Mouse (Mus musculus) retina, postnatal 7 days (tissue): ENCODE results near the gene Grk5.
"Not testable (repeated sequence)": the region's sequence is repeated elsewhere in the genome, so short reads cannot be mapped to it uniquely, and the experiment has no call there.

Source experiments
- DNase-seq: peaks from one replicate; pipeline ENCODE4 v3.0.0-alpha.2; 2012; ENCODE audit warnings: low read depth, low spot score

Gene Grk5

GRCm38 (mm10) chr19:60910304-60910703, 20.8 kb downstream of the Grk5 start:
- DNase-seq = no peak

- no peak for DNase-seq
Measured at GRCm38 (mm10) chr19:60911653-60912052, 22.1 kb downstream of the Grk5 start.

GRCm38 (mm10) chr19:60915236-60915635, 25.7 kb downstream of the Grk5 start:
- no peak for DNase-seq

- DNase-seq = no peak
Measured at GRCm38 (mm10) chr19:60915862-60916261, 26.3 kb downstream of the Grk5 start.

DNA sequence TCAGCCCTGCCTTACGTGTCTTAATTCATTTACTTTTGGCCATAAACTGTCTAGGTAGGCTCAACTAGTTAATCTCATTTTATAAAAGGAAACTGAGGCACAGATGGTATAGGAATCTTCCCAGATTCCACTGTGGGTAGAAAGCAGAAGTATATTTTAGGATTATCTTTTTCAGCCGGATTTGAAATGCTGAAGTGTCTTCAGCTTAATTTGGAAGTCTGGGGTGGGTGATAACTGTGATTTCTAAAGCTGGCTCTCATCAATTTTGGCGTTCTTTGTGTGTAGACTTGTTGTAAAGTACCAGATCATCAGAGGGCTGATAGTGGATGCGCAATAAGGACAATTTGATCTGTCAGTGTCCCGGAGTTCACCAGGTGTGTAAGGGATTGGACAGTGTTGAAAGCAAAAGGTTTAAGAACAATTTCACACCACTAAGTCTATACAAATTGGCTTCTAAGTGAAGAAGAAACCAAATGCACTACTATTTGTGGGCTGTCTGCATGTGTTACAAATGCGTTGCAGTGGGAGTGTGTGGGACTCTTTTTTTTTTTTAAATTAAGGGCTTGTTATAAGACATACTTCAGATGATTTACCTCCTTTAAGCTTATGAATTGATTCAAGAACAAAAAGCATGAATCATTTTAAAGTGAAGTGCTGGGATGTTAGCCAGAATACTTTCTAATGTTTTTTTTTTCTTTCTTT, 27.5 kb downstream of the Grk5 start:
- no peak for DNase-seq

GRCm38 (mm10) chr19:60924534-60924933, 35.0 kb downstream of the Grk5 start:
- DNase-seq = not testable (repeated sequence)

DNA sequence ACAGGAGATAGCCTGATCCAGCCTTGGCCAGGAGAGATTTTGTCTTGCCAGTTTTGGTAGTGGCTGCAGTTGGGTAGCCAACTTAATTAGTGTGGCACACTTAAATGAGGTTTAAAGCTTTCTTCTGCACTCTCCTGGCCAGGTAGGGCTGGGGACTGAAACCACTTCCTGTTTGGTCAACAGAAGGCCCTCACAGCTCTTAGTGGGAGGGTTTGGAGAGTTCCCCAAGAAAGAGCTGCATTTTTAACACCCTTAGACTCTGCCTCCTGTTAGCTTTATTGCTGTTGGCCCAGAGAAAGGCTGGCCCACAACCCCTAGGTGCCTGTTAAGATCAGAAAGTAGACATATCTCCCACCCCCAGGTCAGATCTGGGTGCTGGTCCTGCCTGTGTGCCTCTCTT, 45.5 kb downstream of the Grk5 start:
- no peak for DNase-seq

DNA sequence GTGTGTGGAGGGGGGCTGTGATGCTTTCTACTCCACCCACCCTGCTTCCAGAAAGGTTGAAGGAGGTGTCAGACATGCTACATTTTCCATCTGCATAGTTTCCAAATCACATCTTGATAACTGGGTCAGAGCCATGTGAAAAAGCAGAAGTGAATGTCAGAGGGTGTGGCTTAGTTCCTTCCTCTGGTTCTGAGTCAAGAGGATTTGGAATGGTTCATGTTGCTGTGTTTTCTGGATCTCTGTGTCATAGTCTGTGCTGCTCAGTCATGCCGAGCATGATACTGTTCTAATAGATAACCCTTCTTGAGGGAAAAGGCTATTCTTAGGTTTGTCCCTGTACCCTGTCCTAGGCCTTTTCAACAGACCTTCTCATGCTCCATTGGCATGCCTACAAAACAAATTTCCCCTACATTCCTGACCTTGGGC, 50.4 kb downstream of the Grk5 start:
- DNase-seq = no peak

DNA sequence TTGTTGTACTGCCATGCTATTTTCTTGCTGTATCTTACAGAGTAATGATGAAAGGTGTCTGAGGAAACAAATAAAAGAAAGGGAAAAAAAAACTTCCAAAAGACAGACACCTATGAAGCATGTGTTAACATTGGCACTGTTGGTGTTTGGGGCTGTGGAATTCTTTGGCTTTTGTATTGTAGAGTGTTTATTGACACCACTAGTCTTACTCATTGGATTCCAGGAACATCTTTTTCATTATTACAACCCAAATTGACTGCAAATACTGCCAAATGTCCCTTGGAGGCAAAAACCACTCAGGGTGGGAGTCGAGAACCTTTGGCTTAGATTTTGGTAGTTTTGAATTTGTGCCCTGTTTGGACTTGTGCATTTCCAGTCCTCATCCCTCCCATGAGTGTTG, 51.3 kb downstream of the Grk5 start:
- DNase-seq = no peak

DNA sequence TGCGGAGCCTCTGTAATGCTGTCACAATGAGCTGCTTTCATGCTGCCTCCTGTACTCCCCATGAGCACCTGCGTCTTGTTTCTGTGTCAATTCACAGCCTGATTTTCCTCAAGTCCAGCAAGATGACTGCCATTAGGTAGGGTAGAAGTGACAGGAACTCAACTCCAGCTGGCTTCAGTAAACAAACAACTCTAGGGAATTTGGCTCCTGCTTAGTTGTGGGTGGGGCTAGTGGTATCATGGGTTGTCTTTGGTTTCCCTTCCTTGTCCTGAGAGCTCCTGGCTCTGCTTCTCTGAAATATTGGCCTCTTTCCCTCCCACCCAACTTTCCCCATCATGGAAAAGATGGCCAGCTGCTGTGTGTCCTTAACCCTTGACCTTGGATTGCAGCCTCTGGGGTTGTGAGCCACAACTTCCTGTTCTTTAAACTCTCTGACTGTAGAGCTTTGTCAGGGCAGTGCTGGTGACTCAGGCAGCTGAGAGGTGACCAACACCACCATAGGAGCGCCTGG, 56.3 kb downstream of the Grk5 start:
- no peak for DNase-seq

- DNase-seq = no peak
Measured at GRCm38 (mm10) chr19:60946656-60947055, 57.1 kb downstream of the Grk5 start.

DNA sequence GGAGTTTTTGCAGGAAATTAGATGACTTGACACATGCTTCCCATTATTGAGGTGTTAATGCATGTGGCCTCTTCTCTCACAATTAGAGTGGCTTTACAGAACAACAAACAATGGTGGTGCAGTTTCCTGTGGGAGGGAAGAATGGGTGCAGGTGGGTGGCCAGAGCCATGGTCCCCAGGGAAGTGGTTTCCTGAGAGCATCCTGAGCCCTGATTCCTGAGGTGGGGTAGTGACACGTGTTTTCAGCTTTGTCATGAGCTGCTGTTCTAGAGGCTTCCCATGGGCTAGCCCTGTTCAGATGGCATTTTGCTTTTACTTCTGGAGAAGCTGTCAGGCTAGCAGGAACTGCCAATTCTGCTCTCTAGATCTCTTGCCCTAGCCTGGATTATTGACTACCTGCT, 59.4 kb downstream of the Grk5 start:
- no peak for DNase-seq

DNA sequence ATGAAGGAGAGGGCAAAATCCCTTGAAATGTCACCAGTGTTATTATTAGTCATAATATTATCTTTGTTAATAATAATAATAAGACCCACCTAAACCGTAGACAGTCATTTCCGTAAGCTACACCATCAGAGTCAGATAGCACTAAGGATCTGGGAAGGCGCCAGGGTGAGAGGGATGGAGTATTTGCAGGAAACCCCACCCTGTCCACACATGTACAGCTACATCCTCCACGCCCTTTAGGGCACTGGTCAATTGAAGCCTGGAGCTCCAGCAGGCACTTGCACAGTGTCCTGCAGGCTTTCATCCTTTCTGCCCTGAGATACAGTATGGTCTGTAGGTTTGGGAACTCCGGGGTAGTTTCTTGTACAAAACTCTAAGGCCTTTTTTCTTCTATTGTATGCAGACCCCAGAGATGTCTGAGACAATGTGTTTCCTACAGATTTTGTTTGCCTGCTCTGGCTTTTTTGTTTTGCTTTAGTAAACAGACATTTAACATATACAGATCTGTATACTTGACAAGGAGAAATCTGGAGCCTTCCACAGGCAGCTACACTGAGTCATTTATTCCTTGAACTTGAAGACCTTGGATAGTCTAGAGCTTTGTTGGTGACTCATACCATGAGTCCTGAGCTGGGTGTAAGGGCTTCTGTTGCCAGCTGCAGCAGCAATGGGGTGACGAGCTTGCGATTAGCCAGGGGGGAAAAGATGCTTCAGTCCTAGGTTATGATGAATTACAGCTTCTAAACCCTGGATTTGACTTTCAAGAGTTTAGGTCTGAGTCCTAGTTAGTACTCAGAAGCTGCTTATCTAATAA, 60.7 kb downstream of the Grk5 start:
- DNase-seq = no peak

GRCm38 (mm10) chr19:60955131-60955530, 65.6 kb downstream of the Grk5 start:
- no peak for DNase-seq

DNA sequence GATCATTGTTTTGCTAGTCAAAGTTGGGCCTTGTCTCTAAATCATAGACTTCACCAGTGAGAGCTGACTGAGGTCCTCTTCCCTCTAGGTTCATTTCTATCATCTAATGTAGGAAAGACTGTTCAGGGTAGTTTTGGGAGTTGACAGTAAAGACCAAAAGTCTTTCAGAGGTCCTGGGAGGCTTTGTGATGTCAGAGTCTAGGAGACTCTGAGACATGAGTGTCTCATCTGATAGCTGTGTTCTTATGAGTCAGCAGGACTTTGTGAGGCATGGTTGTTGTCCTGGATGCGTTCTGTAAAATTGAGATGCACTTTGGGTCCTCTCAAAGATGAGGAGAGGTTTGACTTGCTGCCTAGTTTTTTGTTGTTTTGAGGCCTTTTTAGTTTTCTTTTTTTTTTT, 66.2 kb downstream of the Grk5 start:
- no peak for DNase-seq

- DNase-seq = no peak
Measured at GRCm38 (mm10) chr19:60956198-60956750, 66.7 kb downstream of the Grk5 start.

- DNase-seq = no peak
Measured at GRCm38 (mm10) chr19:60959706-60960230, 70.2 kb downstream of the Grk5 start.

DNA sequence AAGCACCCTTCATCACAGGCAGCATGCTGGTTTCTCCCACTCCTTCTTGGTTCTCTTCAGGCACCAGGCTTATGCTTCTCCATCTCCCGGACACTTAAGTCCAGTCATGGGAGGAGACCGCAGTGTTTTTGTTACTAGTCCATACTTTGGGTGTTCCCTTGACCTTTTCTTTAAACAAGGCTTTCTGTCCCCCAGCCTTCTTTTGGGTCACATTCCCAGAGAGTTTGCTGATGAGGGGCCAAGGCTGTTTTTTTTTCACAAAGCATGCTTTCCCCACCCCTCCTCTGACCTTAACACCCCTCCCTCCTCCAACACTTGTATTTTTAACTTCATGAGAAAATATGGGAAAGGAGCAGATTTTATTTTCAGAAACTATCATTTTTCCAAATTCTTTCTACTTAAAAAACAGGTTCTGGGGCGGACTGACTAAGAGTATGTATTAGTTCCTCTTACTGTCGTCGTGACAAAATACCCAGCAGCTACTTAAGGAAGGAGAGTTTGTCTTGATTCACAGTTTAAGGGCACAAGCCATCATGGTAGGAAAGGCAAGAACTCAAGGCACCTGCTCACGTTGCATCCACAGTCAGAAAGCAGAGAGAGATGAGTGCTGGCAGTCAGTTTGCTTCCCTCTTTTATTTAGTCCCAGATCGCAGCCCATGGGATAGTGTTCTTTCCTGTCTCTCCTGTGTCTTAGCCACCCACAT, 73.0 kb downstream of the Grk5 start:
- no peak for DNase-seq

DNA sequence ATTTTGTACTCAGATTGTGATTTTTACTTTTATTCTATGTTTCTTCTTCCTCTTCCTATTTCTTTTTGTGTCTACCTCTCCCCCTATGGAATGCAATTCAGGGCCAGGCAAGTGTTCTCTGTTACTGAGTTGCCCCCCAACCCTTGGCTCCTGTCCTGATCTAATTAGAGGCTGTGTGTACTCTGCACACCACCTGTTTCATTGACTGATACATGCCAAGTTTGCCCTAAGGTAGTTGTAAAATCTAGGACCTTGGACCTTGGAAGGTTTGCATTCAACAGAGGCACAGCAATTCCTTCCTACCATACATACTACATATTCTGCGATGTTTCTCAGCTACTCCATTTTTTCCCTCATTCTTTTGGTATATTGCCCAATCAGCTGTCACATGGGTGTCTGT, 78.4 kb downstream of the Grk5 start:
- DNase-seq = no peak

- DNase-seq = no peak
Measured at GRCm38 (mm10) chr19:60970406-60970805, 80.9 kb downstream of the Grk5 start.

DNA sequence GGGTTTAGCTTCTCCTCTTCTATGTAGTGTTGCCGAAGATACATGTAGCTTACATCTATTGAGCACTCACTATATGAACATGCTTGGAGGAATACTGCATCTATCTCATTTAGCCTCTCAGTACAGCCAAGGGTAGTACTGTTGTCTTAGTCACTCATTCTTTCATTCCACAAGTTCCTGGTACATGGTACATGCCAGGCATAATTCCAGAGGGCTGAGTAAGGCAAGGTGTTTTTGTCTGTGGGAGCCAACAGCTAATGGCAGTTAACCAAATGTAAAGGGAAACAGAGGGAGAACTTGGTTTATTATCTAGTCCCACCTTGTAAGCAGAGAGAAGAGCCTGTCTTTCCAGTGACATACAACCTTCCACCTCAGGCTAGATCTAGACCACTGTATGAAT, 82.0 kb downstream of the Grk5 start:
- DNase-seq = no peak
